Mouse (Mus musculus): ENCODE results near the gene Ecm1. TPM values are rescaled to one million over a fixed set of nuclear protein-coding genes. Genes with fewer than 3 reads are reported as not detected.

Gene Ecm1
- 254 and 328 TPM in 2 replicates for polyA plus RNA-seq (2015; fragmentation: Nextera tagmentation; extraction: Ambion mirVana)

- DNase-seq (ENCODE audit: low spot score) (peak; percentile 50), ATAC-seq (ENCODE audit: low FRiP score, low TSS enrichment) (peak; percentile 73)
- Histone ChIP-seq H3K9ac (ENCODE audit: low read length) (peak within 1 kb of the TSS; percentile 43), H3K27me3 (ENCODE audit: control insufficient read depth, insufficient read depth, low read length) (no peaks in the 10 kb centered on the region), H3K4me2 (replicated peaks; ENCODE audit: low read depth) (peak within 1 kb of the TSS; percentile 36; the same call in 1 of the 2 replicates), H3K27ac (replicated peaks) (peak within 1 kb of the TSS; percentile 78), H3K36me3 (ENCODE audit: control insufficient read depth, insufficient read depth, low read length) (peaks cover 18% of the 10 kb centered on the region), H3K4me1 (replicated peaks; ENCODE audit: control insufficient read depth, insufficient read depth) (no peaks in the 10 kb centered on the region; the same call in none of the 2 replicates), H3K4me3 (ENCODE audit: low read depth, low read length) (no peak within 1 kb of the TSS; the same call in 1 of the 2 replicates), H3K9me3 (ENCODE audit: control insufficient read depth, low read length) (no peaks in the 10 kb centered on the region)
- 55% methylated on average over 7 of the region's 7 CpGs for WGBS
- no peak for TF ChIP-seq CTCF (IDR thresholded peaks at IDR 0.05; ENCODE audit: low read depth)
- TF ChIP-seq EP300 (optimal IDR thresholded peaks at IDR 0.05) = no peak
These were observed at the start of gene Ecm1 for GRCm38 (mm10) chr3:95739353-95740104. Gene Ecm1, minus strand, starts transcription at chr3:95739569.

DNA sequence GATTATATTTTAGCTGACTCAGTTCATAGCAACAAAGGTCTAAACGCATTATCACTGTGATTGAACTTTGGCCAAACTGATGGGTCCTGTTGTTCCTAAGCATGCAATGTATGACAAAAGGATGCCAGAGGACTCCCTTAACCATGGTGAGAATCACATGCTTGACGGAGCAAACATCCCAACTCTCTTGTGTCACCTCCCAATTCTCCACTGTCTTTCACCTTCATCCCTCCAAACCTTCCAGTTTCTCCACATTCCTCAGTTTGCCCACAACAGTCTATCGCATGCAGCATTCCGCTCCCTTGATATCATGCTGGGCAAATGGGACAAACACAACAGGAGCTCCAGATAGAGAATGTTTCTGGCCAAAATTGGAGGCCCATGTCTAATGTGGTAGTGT is 46.1 kb upstream of the Ecm1 start:
- TF ChIP-seq EP300 (optimal IDR thresholded peaks at IDR 0.05) = no peak
- TF ChIP-seq CTCF (IDR thresholded peaks at IDR 0.05; ENCODE audit: low read depth) = no peak
- no peaks in the 10 kb centered on the region for H3K27me3 ChIP-seq (ENCODE audit: control insufficient read depth, insufficient read depth, low read length)
- H3K4me3 ChIP-seq (ENCODE audit: low read depth, low read length) = no peak overlapping the region
- no peak for DNase-seq (ENCODE audit: low spot score)
- no peak for ATAC-seq (ENCODE audit: low FRiP score, low TSS enrichment)
- H3K9ac ChIP-seq (ENCODE audit: low read length) = no peak overlapping the region
- no peak overlapping the region for H3K27ac ChIP-seq (replicated peaks)
- 82% methylated on average over 4 of the region's 4 CpGs for WGBS
- peaks cover 11% of the 10 kb centered on the region for H3K36me3 ChIP-seq (ENCODE audit: control insufficient read depth, insufficient read depth, low read length)
- no peaks in the 10 kb centered on the region for H3K4me1 ChIP-seq (replicated peaks; ENCODE audit: control insufficient read depth, insufficient read depth)
- no peak overlapping the region for H3K4me2 ChIP-seq (replicated peaks; ENCODE audit: low read depth)
- no peaks in the 10 kb centered on the region for H3K9me3 ChIP-seq (ENCODE audit: control insufficient read depth, low read length)

DNA sequence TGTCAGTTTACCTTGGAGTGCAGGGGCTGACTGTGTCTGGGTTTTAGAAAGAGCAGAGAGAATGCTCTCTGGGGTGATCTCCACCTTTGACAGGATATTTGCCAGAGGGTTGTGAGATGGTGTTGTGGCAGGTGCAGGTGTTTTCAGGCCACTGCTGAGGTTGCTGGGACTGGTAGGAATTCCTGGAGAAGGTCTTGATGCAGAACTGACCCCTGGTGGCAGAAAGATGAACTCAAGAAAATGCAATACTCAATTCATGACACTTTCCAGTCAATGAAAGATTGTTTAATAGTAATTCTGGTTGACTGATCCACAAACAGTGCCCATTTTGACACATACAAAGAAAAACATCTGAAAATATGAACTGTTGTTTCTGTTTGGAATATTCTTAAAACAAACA is 32.6 kb upstream of the Ecm1 start:
- peak; percentile 66; the same call in 1 of the 2 replicates for ATAC-seq (ENCODE audit: low FRiP score, low TSS enrichment)
- DNase-seq (ENCODE audit: low spot score) = peak; percentile 30
- Histone ChIP-seq H3K36me3 (ENCODE audit: control insufficient read depth, insufficient read depth, low read length) (peaks cover 8% of the 10 kb centered on the region; the same call in 1 of the 2 replicates), H3K9me3 (ENCODE audit: control insufficient read depth, low read length) (no peaks in the 10 kb centered on the region), H3K4me1 (replicated peaks; ENCODE audit: control insufficient read depth, insufficient read depth) (no peaks in the 10 kb centered on the region), H3K4me3 (ENCODE audit: low read depth, low read length) (no peak overlapping the region), H3K9ac (ENCODE audit: low read length) (no peak overlapping the region), H3K4me2 (replicated peaks; ENCODE audit: low read depth) (no peak overlapping the region), H3K27ac (replicated peaks) (no peak overlapping the region), H3K27me3 (ENCODE audit: control insufficient read depth, insufficient read depth, low read length) (no peaks in the 10 kb centered on the region)
- TF ChIP-seq CTCF (IDR thresholded peaks at IDR 0.05; ENCODE audit: low read depth) (peak; percentile 76), EP300 (optimal IDR thresholded peaks at IDR 0.05) (no peak)

- TF ChIP-seq EP300 (optimal IDR thresholded peaks at IDR 0.05) (no peak), CTCF (IDR thresholded peaks at IDR 0.05; ENCODE audit: low read depth) (peak; percentile 16; the same call in 1 of the 2 replicates)
- Histone ChIP-seq H3K9me3 (ENCODE audit: control insufficient read depth, low read length) (no peaks in the 10 kb centered on the region), H3K4me1 (replicated peaks; ENCODE audit: control insufficient read depth, insufficient read depth) (no peaks in the 10 kb centered on the region), H3K4me3 (ENCODE audit: low read depth, low read length) (no peak overlapping the region), H3K4me2 (replicated peaks; ENCODE audit: low read depth) (no peak overlapping the region), H3K36me3 (ENCODE audit: control insufficient read depth, insufficient read depth, low read length) (peaks cover 23% of the 10 kb centered on the region), H3K27me3 (ENCODE audit: control insufficient read depth, insufficient read depth, low read length) (no peaks in the 10 kb centered on the region), H3K9ac (ENCODE audit: low read length) (no peak overlapping the region), H3K27ac (replicated peaks) (no peak overlapping the region)
- 86% methylated on average over 10 of the region's 10 CpGs for WGBS
- DNase-seq (ENCODE audit: low spot score) (no peak), ATAC-seq (ENCODE audit: low FRiP score, low TSS enrichment) (0 out of 2 replicates have a peak, but pooled peaks have one; percentile 19)
These were observed 26.2 kb upstream of the Ecm1 start for GRCm38 (mm10) chr3:95765534-95765933.

DNA sequence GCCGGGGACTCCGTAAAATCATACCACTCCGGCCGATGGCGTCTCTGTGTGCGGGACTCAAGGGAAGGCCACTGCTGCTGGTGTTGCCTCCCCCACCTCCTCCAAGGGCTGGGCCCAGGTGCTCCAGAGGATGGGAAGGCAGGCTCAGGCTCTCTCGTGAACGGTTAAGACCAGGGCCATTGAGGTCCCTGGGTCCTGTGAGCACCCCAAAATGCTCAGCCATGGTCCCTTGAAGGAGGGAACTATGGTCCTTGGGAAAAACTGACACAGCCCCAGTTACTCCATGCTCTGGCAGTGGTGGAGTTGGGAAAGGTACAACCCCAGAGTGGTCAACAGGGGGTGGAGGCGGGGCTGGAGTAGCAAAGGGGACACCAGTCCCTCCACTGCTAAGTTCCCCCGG is 24.4 kb upstream of the Ecm1 start:
- Histone ChIP-seq H3K4me1 (replicated peaks; ENCODE audit: control insufficient read depth, insufficient read depth) (no peaks in the 10 kb centered on the region), H3K9ac (ENCODE audit: low read length) (no peak overlapping the region), H3K9me3 (ENCODE audit: control insufficient read depth, low read length) (no peaks in the 10 kb centered on the region), H3K27me3 (ENCODE audit: control insufficient read depth, insufficient read depth, low read length) (no peaks in the 10 kb centered on the region), H3K36me3 (ENCODE audit: control insufficient read depth, insufficient read depth, low read length) (peaks cover 21% of the 10 kb centered on the region), H3K4me2 (replicated peaks; ENCODE audit: low read depth) (no peak overlapping the region), H3K27ac (replicated peaks) (no peak overlapping the region), H3K4me3 (ENCODE audit: low read depth, low read length) (no peak overlapping the region)
- WGBS = 56% methylated on average over 10 of the region's 10 CpGs
- no peak for ATAC-seq (ENCODE audit: low FRiP score, low TSS enrichment)
- TF ChIP-seq CTCF (IDR thresholded peaks at IDR 0.05; ENCODE audit: low read depth) = no peak
- no peak for TF ChIP-seq EP300 (optimal IDR thresholded peaks at IDR 0.05)
- no peak for DNase-seq (ENCODE audit: low spot score)

- Histone ChIP-seq H3K36me3 (ENCODE audit: control insufficient read depth, insufficient read depth, low read length) (peaks cover 18% of the 10 kb centered on the region), H3K4me3 (ENCODE audit: low read depth, low read length) (no peak overlapping the region), H3K4me1 (replicated peaks; ENCODE audit: control insufficient read depth, insufficient read depth) (no peaks in the 10 kb centered on the region), H3K27me3 (ENCODE audit: control insufficient read depth, insufficient read depth, low read length) (no peaks in the 10 kb centered on the region), H3K4me2 (replicated peaks; ENCODE audit: low read depth) (no peak overlapping the region), H3K9me3 (ENCODE audit: control insufficient read depth, low read length) (no peaks in the 10 kb centered on the region), H3K9ac (ENCODE audit: low read length) (no peak overlapping the region), H3K27ac (replicated peaks) (peak overlapping the region; percentile 45; the same call in 1 of the 2 replicates)
- 44% methylated on average over 6 of the region's 6 CpGs for WGBS
- peak; percentile 30; the same call in 1 of the 2 replicates for ATAC-seq (ENCODE audit: low FRiP score, low TSS enrichment)
- TF ChIP-seq CTCF (IDR thresholded peaks at IDR 0.05; ENCODE audit: low read depth) = peak; percentile 62
- no peak for TF ChIP-seq EP300 (optimal IDR thresholded peaks at IDR 0.05)
- DNase-seq (ENCODE audit: low spot score) = peak; percentile 30
These were observed 23.6 kb upstream of the Ecm1 start for GRCm38 (mm10) chr3:95762961-95763360.

Measured in stomach, postnatal 0 days (tissue).